Mouse (Mus musculus) c-Kit-positive CD71-positive TER-119-negative erythroid progenitor cells, embryonic 14.5 days (primary cell): ENCODE data around the gene Ctxn1.

Experiments
- DNase-seq: peaks from one replicate; pipeline ENCODE4 v3.0.0-alpha.2; 2013; ENCODE audit warnings: low read depth

The Ctxn1 gene

DNA sequence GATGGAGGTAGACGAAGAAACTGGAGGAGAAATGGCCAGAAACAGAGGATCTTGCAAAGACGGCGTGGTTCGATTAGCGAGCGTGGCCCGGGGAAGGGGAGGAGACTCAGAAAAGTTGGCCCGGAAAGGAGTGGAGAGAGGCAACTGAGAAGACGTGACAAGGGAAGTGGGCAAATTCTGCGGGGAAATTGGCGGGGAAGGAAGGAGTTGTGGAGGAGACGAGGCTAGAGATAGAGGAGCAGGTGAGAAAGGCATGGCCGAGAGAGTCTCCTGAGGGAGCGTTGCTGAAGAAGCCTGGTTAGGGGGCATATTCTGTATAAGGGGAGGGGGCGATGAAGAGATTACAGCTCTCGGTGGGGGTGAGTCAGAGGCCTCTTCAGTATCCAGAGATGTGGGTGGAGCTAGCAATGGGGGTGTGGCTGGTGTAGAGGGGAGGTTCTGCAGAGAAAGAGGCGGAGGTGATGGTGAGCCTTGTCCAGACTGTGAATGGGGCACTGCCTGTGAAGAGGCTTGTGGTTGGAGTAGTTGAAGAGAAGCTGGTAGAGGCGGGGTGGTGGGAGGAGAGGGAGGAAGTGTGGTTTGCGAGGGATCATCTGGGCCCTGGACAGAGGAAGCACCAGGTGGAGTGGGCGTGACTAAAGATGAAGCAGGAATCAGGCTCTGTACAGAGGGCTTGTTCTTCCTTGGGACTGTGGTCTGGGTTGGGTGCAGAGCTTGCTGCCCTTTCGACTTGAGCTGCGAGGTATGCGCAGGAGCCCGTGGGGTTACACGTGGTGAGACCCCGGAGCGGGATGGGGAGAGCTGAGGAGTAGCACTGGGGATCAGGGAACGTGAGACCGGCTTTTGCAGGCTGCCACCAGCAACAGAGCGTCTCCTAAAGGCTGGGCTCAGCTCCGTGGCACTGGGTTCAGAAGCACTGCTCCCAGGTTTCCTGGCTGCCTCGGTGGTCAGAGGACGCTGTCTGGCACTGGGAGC, 44.8 kb downstream of the Ctxn1 start:
- DNase-seq: peak; percentile 50

DNA sequence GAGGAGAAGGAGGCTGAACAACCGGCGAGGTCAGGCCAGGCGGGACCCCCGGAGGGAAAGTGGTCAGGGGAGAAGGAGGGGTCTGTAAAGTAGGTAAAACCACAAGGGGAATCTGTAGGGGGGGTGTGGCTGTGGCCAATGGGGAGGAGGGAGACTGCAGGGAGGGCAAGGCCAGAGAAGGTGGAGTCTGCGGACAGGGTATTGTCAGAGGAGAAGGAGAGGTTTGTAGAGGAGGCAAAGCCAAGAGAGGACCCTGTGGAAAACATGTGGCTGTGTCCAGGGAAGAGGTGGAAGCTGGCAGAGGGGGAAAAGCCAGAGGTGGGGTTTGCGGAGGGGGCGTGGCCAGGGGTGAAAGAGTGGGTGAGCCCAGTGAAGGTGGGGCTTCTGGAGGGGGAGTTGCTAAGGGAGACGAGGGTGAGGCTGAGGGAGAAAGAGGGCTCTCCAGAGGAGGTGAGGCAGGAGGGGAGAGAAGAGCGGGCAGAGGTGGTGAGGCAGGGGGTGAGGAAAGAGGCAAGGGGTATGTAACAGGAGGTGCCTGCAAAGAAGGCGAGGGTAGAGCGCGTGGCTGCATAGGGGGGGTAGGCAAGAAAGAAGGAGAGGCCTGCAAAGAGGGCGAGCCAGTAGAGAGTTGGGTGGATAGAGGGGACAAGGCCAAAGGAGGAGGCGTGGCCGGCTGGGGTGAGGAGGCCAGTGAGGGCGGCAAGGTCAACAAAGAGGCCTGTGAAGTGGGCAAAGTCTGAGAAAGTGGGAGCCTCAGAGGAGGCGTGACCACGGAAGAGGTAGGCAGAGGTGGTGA, 45.7 kb downstream of the Ctxn1 start:
- DNase-seq: no peak

DNA sequence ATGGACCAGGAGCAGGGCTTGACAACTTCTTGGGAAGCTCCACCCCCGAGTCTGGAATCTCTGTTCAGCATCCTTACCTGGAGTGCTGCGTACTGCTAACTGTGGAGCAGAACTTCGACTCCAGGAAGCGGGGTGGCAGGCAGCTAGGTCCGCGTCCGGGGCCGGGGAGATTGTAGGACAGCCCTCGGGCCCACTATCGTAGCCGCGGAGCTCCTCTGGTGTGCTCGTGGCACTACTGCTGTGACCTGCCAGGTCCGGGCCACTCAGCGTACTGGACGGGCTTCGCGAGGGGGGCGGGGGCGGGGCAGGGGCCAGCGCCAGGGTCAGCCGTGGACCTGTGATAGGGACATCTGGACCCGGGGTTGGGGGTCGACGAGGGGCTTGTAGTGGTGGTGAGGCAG, 46.3 kb downstream of the Ctxn1 start:
- no peak for DNase-seq

DNA sequence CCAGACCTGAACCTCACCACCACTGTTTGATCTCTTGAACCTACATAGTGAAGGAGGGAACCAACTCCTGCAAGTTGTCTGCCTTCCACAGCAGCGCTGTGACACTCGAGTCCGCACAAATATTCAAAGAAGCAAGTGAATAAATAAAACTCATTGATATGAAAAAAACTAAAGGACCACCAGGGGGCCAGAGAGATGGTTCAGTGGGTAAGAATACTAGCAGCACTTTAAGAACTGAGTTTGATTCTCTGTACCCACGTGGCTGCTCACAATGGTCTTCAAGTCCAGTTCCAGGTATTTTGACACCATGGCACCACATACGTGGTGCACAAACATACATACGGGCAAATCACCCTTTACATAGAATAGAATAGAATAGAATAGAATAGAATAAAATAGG, 48.0 kb downstream of the Ctxn1 start:
- DNase-seq: no peak
